Mouse (Mus musculus) heart, adult 2 months (tissue): ENCODE results near the gene Uevld.

Experiments used
- CTCF ChIP-seq: fragments of 200-600 bp; IDR thresholded peaks from 2 replicates; pipeline ENCODE4 v1.8.1; 2022; ENCODE audit warnings: antibody characterized with exemption, mild to moderate bottlenecking, moderate library complexity
- POLR2A ChIP-seq: fragments of 200-500 bp; IDR thresholded peaks from 2 replicates; pipeline ENCODE4 v1.6.1; 2011; ENCODE audit warnings: mild to moderate bottlenecking, low read depth, low read length, control low read depth; ENCODE audit not compliant: insufficient read depth

DNA sequence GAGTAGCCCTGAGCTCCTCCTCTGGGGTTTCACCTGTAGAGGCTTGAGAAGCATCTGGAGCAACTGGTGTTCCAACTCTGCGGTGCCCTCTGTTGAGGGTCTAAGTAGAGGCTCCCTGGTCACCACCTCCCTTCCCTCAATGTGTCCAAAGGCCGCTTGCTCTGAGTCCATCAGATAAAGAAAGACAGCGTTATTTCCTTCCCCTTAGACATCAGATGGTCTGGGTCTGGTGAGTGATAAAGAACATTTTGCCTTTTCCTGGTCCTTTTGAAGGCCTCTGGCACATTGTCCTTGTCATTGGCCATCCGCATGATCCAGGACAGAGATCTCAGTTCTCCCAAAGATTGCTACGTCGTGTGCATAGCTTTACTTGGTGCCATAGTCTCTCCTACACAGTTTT, 81.1 kb downstream of the Uevld start:
- TF ChIP-seq CTCF (no peak), POLR2A (no peak)
